Mouse (Mus musculus): Measurements from ENCODE around the gene Coro1c.

The Coro1c gene

GRCm38 (mm10) chr5:113804395-113804966 is 104.1 kb downstream of the Coro1c start:
- DNase-seq (ENCODE audit: extremely low read depth, insufficient read length, low spot score): no peak

GRCm38 (mm10) chr5:113800280-113800679 is 108.3 kb downstream of the Coro1c start, which contains the start of gene Tmem119:
Gene Tmem119 (minus strand): TSS chr5:113800516.
- peak; percentile 53 for DNase-seq (ENCODE audit: extremely low read depth, insufficient read length, low spot score)

- no peak for DNase-seq (ENCODE audit: extremely low read depth, insufficient read length, low spot score)
These were observed 108.9 kb downstream of the Coro1c start for GRCm38 (mm10) chr5:113799691-113800090.

GRCm38 (mm10) chr5:113798525-113798924 is 110.0 kb downstream of the Coro1c start:
- no peak for DNase-seq (ENCODE audit: extremely low read depth, insufficient read length, low spot score)

GRCm38 (mm10) chr5:113797149-113797882 is 111.2 kb downstream of the Coro1c start:
- no peak for DNase-seq (ENCODE audit: extremely low read depth, insufficient read length, low spot score)

- DNase-seq (ENCODE audit: extremely low read depth, insufficient read length, low spot score): no peak
These were observed 112.0 kb downstream of the Coro1c start for GRCm38 (mm10) chr5:113796401-113797148.

Data from 3134 (cell line).